15 mouse cellular contexts compared by ENCODE assay signal in genomic region chr2:106774251-106775196, GRCm38 (mm10).
DNase-seq lines count a peak whose midpoint lies in the region; ATAC-seq and TF ChIP-seq lines count a peak whose summit lies in the region.
"Had no signal": no experiment of that assay in that cellular context is flagged by ENCODE, and none has a peak within 500 bp of the region (broad histone marks: within the 10 kb centered on the region; RNA-seq: fewer than 3 reads in every experiment).

No protein-coding gene starts in this region.

- peaks cover 14% of the 10 kb centered on the region for H3K4me1 ChIP-seq in hindbrain, embryonic 10.5 days (replicated peaks)
- no peaks in the 10 kb centered on the region; the same call in 1 of the 2 replicates for H3K4me1 ChIP-seq in hindbrain, embryonic 16.5 days (ENCODE audit: control insufficient read depth, insufficient read depth, low read depth, low read length)
- H3K4me1 ChIP-seq in embryonic facial prominence, embryonic 10.5 days = peaks cover 24% of the 10 kb centered on the region
- peaks cover 19% of the 10 kb centered on the region for H3K4me1 ChIP-seq in limb, embryonic 10.5 days
- peaks cover 2% of the 10 kb centered on the region; the same call in 1 of the 2 replicates for H3K4me1 ChIP-seq in cerebellum, adult 2 months (ENCODE audit: control insufficient read depth, insufficient read depth, low read length)
- H3K4me1 ChIP-seq: liver, embryonic 13.5 days had no signal

- H3K9me3 ChIP-seq in hindbrain, embryonic 10.5 days = no peaks in the 10 kb centered on the region
- no peaks in the 10 kb centered on the region for H3K9me3 ChIP-seq in hindbrain, embryonic 16.5 days (ENCODE audit: control insufficient read depth, low read length)
- no peaks in the 10 kb centered on the region for H3K9me3 ChIP-seq in embryonic facial prominence, embryonic 10.5 days
- no peaks in the 10 kb centered on the region for H3K9me3 ChIP-seq in limb, embryonic 10.5 days (replicated peaks)
- H3K9me3 ChIP-seq: liver, embryonic 13.5 days had no signal

- H3K27ac ChIP-seq in hindbrain, embryonic 10.5 days = peak overlapping the region; percentile 59; the same call in 1 of the 2 replicates
- no peak overlapping the region for H3K27ac ChIP-seq in hindbrain, embryonic 16.5 days (ENCODE audit: low read depth, low read length)
- peak overlapping the region; percentile 54 for H3K27ac ChIP-seq in embryonic facial prominence, embryonic 10.5 days (replicated peaks)
- peak overlapping the region; percentile 33; the same call in 1 of the 2 replicates for H3K27ac ChIP-seq in limb, embryonic 10.5 days
- no peak overlapping the region for H3K27ac ChIP-seq in cerebellum, adult 2 months (ENCODE audit: insufficient read depth, low read length)
- H3K27ac ChIP-seq: liver, embryonic 13.5 days; stomach, postnatal 0 days had no signal

- 46% methylated on average over 10 of the region's 10 CpGs for WGBS in hindbrain, embryonic 10.5 days
- WGBS in hindbrain, embryonic 16.5 days = 45% methylated on average over 10 of the region's 10 CpGs
- WGBS in embryonic facial prominence, embryonic 10.5 days = 52% methylated on average over 10 of the region's 10 CpGs
- WGBS in limb, embryonic 10.5 days = 44% methylated on average over 10 of the region's 10 CpGs
- 63% methylated on average over 10 of the region's 10 CpGs for WGBS in cerebellum, adult 2 months

- H3K9ac ChIP-seq in hindbrain, embryonic 16.5 days (ENCODE audit: low read depth, low read length) = no peak overlapping the region
- H3K9ac ChIP-seq: liver, embryonic 13.5 days had no signal

- no peak for TF ChIP-seq POLR2A in cerebellum, adult 2 months (IDR thresholded peaks at IDR 0.05; ENCODE audit: borderline replicate concordance, insufficient read depth, low read length)

- H3K4me3 ChIP-seq in hindbrain, embryonic 10.5 days = no peak overlapping the region
- H3K4me3 ChIP-seq in hindbrain, embryonic 16.5 days (ENCODE audit: low read length) = no peak overlapping the region
- H3K4me3 ChIP-seq in embryonic facial prominence, embryonic 10.5 days = no peak overlapping the region
- H3K4me3 ChIP-seq in limb, embryonic 10.5 days = no peak overlapping the region
- no peak overlapping the region for H3K4me3 ChIP-seq in cerebellum, adult 2 months (replicated peaks; ENCODE audit: insufficient read depth, low read depth, low read length)
- H3K4me3 ChIP-seq: liver, embryonic 13.5 days had no signal

- TF ChIP-seq CTCF in cerebellum, adult 2 months (IDR thresholded peaks at IDR 0.05; ENCODE audit: borderline replicate concordance, insufficient read depth, low read depth, low read length) = no peak

- H3K36me3 ChIP-seq in hindbrain, embryonic 10.5 days = no peaks in the 10 kb centered on the region
- no peaks in the 10 kb centered on the region for H3K36me3 ChIP-seq in hindbrain, embryonic 16.5 days (ENCODE audit: control insufficient read depth, insufficient read depth, low read length)
- H3K36me3 ChIP-seq in embryonic facial prominence, embryonic 10.5 days (replicated peaks) = peaks cover 10% of the 10 kb centered on the region; the same call in 1 of the 2 replicates
- peaks cover 6% of the 10 kb centered on the region for H3K36me3 ChIP-seq in limb, embryonic 10.5 days
- H3K36me3 ChIP-seq: liver, embryonic 13.5 days had no signal

- H3K27me3 ChIP-seq in hindbrain, embryonic 10.5 days (ENCODE audit: insufficient read depth, poor library complexity, severe bottlenecking) = no peaks in the 10 kb centered on the region
- no peaks in the 10 kb centered on the region for H3K27me3 ChIP-seq in hindbrain, embryonic 16.5 days (replicated peaks; ENCODE audit: control insufficient read depth, insufficient read depth, low read length)
- H3K27me3 ChIP-seq in embryonic facial prominence, embryonic 10.5 days (replicated peaks; ENCODE audit: low read depth, poor library complexity, severe bottlenecking) = 0 out of 2 replicates have a peak, but pooled peaks cover 7% of the 10 kb centered on the region
- H3K27me3 ChIP-seq in limb, embryonic 10.5 days (ENCODE audit: low read depth, poor library complexity, severe bottlenecking) = no peaks in the 10 kb centered on the region
- no peaks in the 10 kb centered on the region for H3K27me3 ChIP-seq in cerebellum, adult 2 months (ENCODE audit: control insufficient read depth, insufficient read depth, low read length)
- H3K27me3 ChIP-seq: liver, embryonic 13.5 days had no signal

- DNase-seq in hindbrain, embryonic 10.5 days (ENCODE audit: low spot score) = no peak
- DNase-seq in embryonic facial prominence, embryonic 10.5 days (ENCODE audit: low spot score) = peak; percentile 39
- peak; percentile 18 for DNase-seq in kidney, adult 9 months
- DNase-seq in limb, embryonic 10.5 days (ENCODE audit: low spot score) = no peak
- DNase-seq in cerebellum, adult 2 months = no peak
- DNase-seq in gastrocnemius, postnatal 4 days (ENCODE audit: low spot score in 2 of 2) = no peak
- DNase-seq in spleen, adult 18-20 months = no peak
- DNase-seq: adrenal gland, adult 2 months; cerebellum, adult 18-20 months; gastrocnemius, postnatal 36 days; liver, embryonic 13.5 days; thymus, postnatal 14 days had no signal

- no peak for ATAC-seq in hindbrain, embryonic 16.5 days
- ATAC-seq: lung, postnatal 0 days had no signal

- no peak overlapping the region for H3K4me2 ChIP-seq in hindbrain, embryonic 16.5 days (ENCODE audit: low read length)
- H3K4me2 ChIP-seq: liver, embryonic 13.5 days had no signal

Comparison
In these comparisons a context has a peak if more than half of its experiments do, and no peak if none do; other contexts are left out.
1. H3K27ac ChIP-seq: peak in hindbrain, embryonic 10.5 days (single experiment), embryonic facial prominence, embryonic 10.5 days (single experiment) and limb, embryonic 10.5 days (single experiment); none in hindbrain, embryonic 16.5 days (single experiment) and cerebellum, adult 2 months (single experiment).
2. DNase-seq: peak in embryonic facial prominence, embryonic 10.5 days (single experiment) and kidney, adult 9 months (single experiment); none in hindbrain, embryonic 10.5 days (single experiment), limb, embryonic 10.5 days (single experiment), cerebellum, adult 2 months (0 of 2), gastrocnemius, postnatal 4 days (0 of 2) and spleen, adult 18-20 months (0 of 2).